Mouse (Mus musculus): ENCODE measurements around the gene Chchd6.

DNA sequence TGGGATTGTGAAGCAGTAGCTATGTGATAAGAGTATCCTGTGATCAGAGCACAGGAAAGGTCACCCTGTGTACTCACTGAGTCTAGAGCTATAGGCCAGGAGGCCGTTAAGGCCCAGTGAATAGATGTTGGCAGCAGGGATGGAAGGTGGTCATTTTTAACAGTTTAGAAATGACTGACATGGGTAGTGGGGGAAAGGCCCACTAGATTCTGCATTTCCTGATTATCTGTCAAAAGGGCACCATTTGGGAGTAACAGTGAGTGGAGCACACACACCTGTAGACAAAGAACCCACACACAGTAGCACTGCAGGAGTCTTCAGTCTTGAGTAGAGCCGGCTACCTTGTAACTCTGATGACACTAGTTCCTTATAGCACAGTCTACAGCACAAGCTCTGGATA, 141.0 kb downstream of the Chchd6 start:
- TF ChIP-seq CTCF (conservative IDR thresholded peaks at IDR 0.05; ENCODE audit: low read length) (no peak), NANOG (IDR thresholded peaks at IDR 0.05; ENCODE audit: borderline replicate concordance, low read length) (no peak)

Data from E14TG2a.4 (cell line).